Mouse (Mus musculus) heart, adult 2 months (tissue): ENCODE results near the gene H2-Ke6.

Source experiments
- CTCF ChIP-seq: fragments of 200-600 bp; IDR thresholded peaks from 2 replicates; pipeline ENCODE4 v1.8.1; 2022; ENCODE audit warnings: antibody characterized with exemption, mild to moderate bottlenecking, moderate library complexity
- POLR2A ChIP-seq: fragments of 200-500 bp; IDR thresholded peaks from 2 replicates; pipeline ENCODE4 v1.6.1; 2011; ENCODE audit warnings: mild to moderate bottlenecking, low read depth, low read length, control low read depth; ENCODE audit not compliant: insufficient read depth

DNA sequence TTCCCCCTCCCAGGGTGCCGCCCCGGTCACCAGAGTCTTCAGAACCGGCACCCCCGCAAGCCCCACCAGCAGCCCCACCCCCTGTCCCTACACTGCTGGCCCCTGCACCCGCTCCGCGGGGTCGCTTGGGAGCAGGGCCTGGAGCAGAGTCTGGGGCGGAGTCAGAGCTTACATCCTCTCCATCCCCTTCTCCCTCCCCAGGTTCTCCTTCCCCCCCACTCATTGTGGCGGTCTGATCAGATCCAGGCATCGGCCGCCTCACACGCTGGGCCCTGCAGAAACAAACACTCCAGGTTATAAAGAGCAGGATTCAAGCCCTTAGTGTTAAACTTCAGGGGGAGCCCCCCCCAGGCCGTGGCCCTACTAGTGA lies 5.5 kb downstream of the H2-Ke6 start:
- TF ChIP-seq POLR2A (no peak), CTCF (no peak)
